Mouse (Mus musculus) limb, embryonic 11.5 days (tissue): ENCODE data around the gene Csdc2. TPM values are rescaled to one million over a fixed set of nuclear protein-coding genes. Genes with fewer than 3 reads are reported as not detected.
A peak's percentile ranks its signal among the peaks of the same experiment; 100 is the strongest.

Experiments
- ATAC-seq: fragments of 200-750 bp; cut with Nextera tagmentation; 2 replicates; pipeline ENCODE4 v1.8.0; 2017; ENCODE audit warnings: low read depth; ENCODE audit not compliant: insufficient number of reproducible peaks, low FRiP score, low TSS enrichment
- DNase-seq: peaks from one replicate; pipeline ENCODE4 v3.0.0-alpha.2; 2015; ENCODE audit warnings: low spot score
- H3K27ac ChIP-seq: fragments of 300-500 bp; sonication (generic); replicated peaks from 2 replicates; pipeline ENCODE4 v1.5.1; 2014; ENCODE audit warnings: low read depth, mild to moderate bottlenecking, low read length
- H3K27me3 ChIP-seq: fragments of 300-500 bp; sonication (generic); 2 replicates; pipeline ENCODE4 v1.6.1; 2014; ENCODE audit warnings: mild to moderate bottlenecking, low read length, mixed read lengths; ENCODE audit not compliant: control insufficient read depth, insufficient read depth
- H3K36me3 ChIP-seq: fragments of 300-500 bp; sonication (generic); 2 replicates; pipeline ENCODE4 v1.6.1; 2014; ENCODE audit warnings: mild to moderate bottlenecking, low read length, moderate library complexity, mixed read lengths; ENCODE audit not compliant: control insufficient read depth, insufficient read depth
- H3K4me1 ChIP-seq: fragments of 300-500 bp; sonication (generic); 2 replicates; pipeline ENCODE4 v1.6.1; 2014; ENCODE audit warnings: low read length, mixed read lengths; ENCODE audit not compliant: control insufficient read depth, insufficient read depth
- H3K4me2 ChIP-seq: fragments of 300-500 bp; sonication (generic); 2 replicates; pipeline ENCODE4 v1.6.1; 2014; ENCODE audit warnings: low read depth, mild to moderate bottlenecking, moderate library complexity; ENCODE audit not compliant: severe bottlenecking
- H3K4me3 ChIP-seq: fragments of 300-500 bp; sonication (generic); 2 replicates; pipeline ENCODE4 v1.5.1; 2014; ENCODE audit warnings: low read depth, low read length
- H3K9ac ChIP-seq: fragments of 300-500 bp; sonication (generic); 2 replicates; pipeline ENCODE4 v1.6.1; 2014; ENCODE audit warnings: mild to moderate bottlenecking, low read length
- H3K9me3 ChIP-seq: fragments of 300-500 bp; sonication (generic); 2 replicates; pipeline ENCODE4 v1.6.1; 2016; ENCODE audit warnings: low read length; ENCODE audit not compliant: control insufficient read depth
- WGBS: fragments of 180-500 bp; shearing (Covaris S2); extraction: QIAGEN DNeasy Blood & Tissue Kit; methylation state at CpG from one replicate; pipeline ENCODE4 v1.1.7; 2014; 5-methylcytosine and 5-hydroxymethylcytosine counted together
- polyA plus RNA-seq: library from polyadenylated mRNA; unstranded; fragments of >200 nt; fragmentation: Nextera tagmentation; extraction: Ambion mirVana; gene quantifications from 2 replicates; pipeline ENCODE4 v1.2.1, GENCODE M21; 2014

The Csdc2 gene
- polyA plus RNA-seq, 1 experiment from 2014 or later, result 4.9 TPM

- 88% methylated on average over 4 of the region's 4 CpGs for WGBS
- Histone ChIP-seq H3K4me3 (no peak overlapping the region), H3K9me3 (no peaks in the 10 kb centered on the region), H3K4me1 (no peaks in the 10 kb centered on the region), H3K9ac (no peak overlapping the region), H3K36me3 (no peaks in the 10 kb centered on the region), H3K27ac (no peak overlapping the region), H3K27me3 (no peaks in the 10 kb centered on the region), H3K4me2 (no peak overlapping the region)
- no peak for DNase-seq
- no peak for ATAC-seq
Measured at GRCm38 (mm10) chr15:81952310-81952709, 15.8 kb downstream of the Csdc2 start.

DNA sequence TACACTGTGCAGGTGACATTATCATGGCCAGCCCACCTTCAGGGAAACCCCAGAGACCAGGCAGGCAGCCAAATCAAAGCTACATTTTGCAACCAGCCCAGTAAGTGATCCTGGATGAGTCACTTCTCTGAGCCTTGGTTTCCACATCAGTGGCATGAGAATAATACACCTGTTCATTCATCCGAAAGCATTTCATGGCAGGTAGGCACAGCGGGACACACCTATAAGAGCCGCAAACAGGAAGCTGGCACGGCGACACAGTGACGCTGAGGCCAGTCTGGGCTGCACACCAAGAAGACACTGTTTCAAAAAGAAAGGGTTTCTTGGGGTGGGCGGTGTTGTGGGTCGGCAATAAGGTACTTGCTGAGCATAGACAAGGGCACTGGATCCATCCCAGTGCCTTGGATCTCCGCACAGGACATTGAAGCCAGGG, 17.6 kb downstream of the Csdc2 start:
- H3K4me3 ChIP-seq, result no peak overlapping the region
- no peaks in the 10 kb centered on the region for H3K36me3 ChIP-seq
- H3K27ac ChIP-seq, result no peak overlapping the region
- no peaks in the 10 kb centered on the region for H3K27me3 ChIP-seq
- H3K4me2 ChIP-seq, result no peak overlapping the region
- no peaks in the 10 kb centered on the region for H3K9me3 ChIP-seq
- WGBS, result 96% methylated on average over 9 of the region's 9 CpGs
- no peak for DNase-seq
- no peak for ATAC-seq
- H3K9ac ChIP-seq, result no peak overlapping the region
- no peaks in the 10 kb centered on the region for H3K4me1 ChIP-seq

DNA sequence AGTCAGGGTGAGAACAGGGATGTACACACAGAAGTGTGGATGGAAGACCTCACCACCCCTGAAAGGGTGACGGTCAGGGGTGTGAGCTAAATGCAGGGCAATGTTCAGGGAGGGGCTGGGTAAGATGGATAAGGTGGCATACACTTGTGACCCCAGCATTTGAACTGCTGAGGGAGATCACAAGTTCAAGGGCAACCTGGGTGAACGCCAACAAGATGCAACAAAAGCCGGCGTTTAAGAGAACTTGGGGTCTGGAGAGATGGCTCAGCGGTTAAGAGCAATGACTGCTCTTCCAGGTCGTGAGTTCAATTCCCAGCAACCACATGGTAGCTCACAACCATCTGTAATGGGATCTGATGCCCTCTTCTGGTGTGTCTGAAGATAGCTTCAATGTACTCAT, 18.2 kb downstream of the Csdc2 start:
- ATAC-seq (no peak), DNase-seq (no peak)
- Histone ChIP-seq H3K27ac (no peak overlapping the region), H3K9me3 (no peaks in the 10 kb centered on the region), H3K4me2 (no peak overlapping the region), H3K36me3 (no peaks in the 10 kb centered on the region), H3K4me1 (no peaks in the 10 kb centered on the region), H3K9ac (no peak overlapping the region), H3K4me3 (no peak overlapping the region), H3K27me3 (no peaks in the 10 kb centered on the region)
- WGBS, result 92% methylated on average over 6 of the region's 6 CpGs

- Histone ChIP-seq H3K9ac (no peak overlapping the region), H3K4me1 (0 out of 2 replicates have a peak, but pooled peaks cover 2% of the 10 kb centered on the region), H3K36me3 (no peaks in the 10 kb centered on the region), H3K4me3 (no peak overlapping the region), H3K4me2 (no peak overlapping the region), H3K9me3 (no peaks in the 10 kb centered on the region), H3K27me3 (no peaks in the 10 kb centered on the region), H3K27ac (no peak overlapping the region)
- DNase-seq (no peak), ATAC-seq (no peak)
- WGBS, result 91% methylated on average over 15 of the region's 15 CpGs
Measured at GRCm38 (mm10) chr15:81955414-81955813, 18.9 kb downstream of the Csdc2 start.

GRCm38 (mm10) chr15:81956457-81956856, 19.9 kb downstream of the Csdc2 start:
- 63% methylated on average over 8 of the region's 8 CpGs for WGBS
- no peaks in the 10 kb centered on the region for H3K27me3 ChIP-seq
- H3K36me3 ChIP-seq, result no peaks in the 10 kb centered on the region
- ATAC-seq, result no peak
- H3K9ac ChIP-seq, result no peak overlapping the region
- H3K27ac ChIP-seq, result no peak overlapping the region
- no peaks in the 10 kb centered on the region for H3K9me3 ChIP-seq
- H3K4me3 ChIP-seq, result no peak overlapping the region
- peak; percentile 66 for DNase-seq
- H3K4me1 ChIP-seq, result 0 out of 2 replicates have a peak, but pooled peaks cover 3% of the 10 kb centered on the region
- H3K4me2 ChIP-seq, result no peak overlapping the region

- Histone ChIP-seq H3K4me3 (no peak overlapping the region), H3K27me3 (no peaks in the 10 kb centered on the region), H3K4me2 (no peak overlapping the region), H3K9ac (no peak overlapping the region), H3K9me3 (no peaks in the 10 kb centered on the region), H3K27ac (no peak overlapping the region), H3K36me3 (no peaks in the 10 kb centered on the region), H3K4me1 (0 out of 2 replicates have a peak, but pooled peaks cover 3% of the 10 kb centered on the region)
- WGBS, result 86% methylated on average over 11 of the region's 11 CpGs
- ATAC-seq (no peak), DNase-seq (no peak)
Measured at GRCm38 (mm10) chr15:81957598-81957997, 21.0 kb downstream of the Csdc2 start.

- no peaks in the 10 kb centered on the region for H3K9me3 ChIP-seq
- H3K4me3 ChIP-seq, result no peak overlapping the region
- no peaks in the 10 kb centered on the region for H3K27me3 ChIP-seq
- no peak overlapping the region for H3K9ac ChIP-seq
- ATAC-seq (no peak), DNase-seq (no peak)
- no peak overlapping the region for H3K27ac ChIP-seq
- no peak overlapping the region for H3K4me2 ChIP-seq
- H3K4me1 ChIP-seq, result 0 out of 2 replicates have a peak, but pooled peaks cover 3% of the 10 kb centered on the region
- 88% methylated on average over 3 of the region's 3 CpGs for WGBS
- no peaks in the 10 kb centered on the region for H3K36me3 ChIP-seq
Measured at GRCm38 (mm10) chr15:81958906-81959305, 22.3 kb downstream of the Csdc2 start.

DNA sequence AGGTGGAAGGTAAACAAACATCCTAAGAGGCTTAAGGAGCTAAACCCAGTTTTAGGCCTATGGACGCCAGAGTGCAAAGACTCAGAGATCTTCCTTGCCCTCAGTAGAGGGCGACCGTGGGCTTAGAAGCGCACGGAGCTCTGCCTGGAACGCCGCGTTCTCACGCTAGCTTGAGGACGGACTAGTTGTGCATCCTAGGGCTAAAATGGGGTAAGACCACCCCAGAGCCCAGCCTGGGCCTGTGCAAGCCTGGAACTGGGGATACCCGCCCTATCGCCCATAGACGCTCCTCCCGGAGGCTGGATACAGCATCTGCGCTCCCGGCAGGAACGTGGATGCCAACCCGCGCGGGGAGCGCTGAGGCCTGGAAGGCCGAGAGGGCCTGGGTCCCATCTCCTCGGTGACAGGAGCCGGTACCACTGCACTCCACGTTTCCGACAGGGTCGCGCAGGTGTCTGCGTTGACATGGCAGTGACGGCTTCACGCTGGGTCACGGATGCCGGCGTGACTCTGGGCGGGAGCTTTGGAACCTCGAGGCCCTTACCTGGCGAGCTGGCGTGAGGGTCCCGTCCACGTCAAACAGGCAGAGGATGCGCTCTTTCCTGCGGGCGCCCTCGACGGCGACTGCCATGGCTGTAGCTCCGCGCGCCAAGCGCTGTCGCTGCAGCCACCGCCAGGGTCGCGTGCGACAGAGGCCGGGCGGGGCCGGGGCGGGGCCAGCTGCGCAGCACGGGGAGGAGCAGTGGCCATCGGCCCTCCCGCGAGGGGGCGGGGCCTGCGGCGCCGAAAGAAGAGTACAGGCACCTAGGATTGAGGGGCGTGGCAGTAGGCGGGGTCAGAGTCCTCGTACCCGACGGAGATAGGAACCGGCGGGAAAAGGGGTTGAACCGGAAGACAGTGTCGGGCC, 23.9 kb downstream of the Csdc2 start, which contains the start of gene Pmm1:
TSS of gene Pmm1 (minus strand) at position 760 of the 907 bp plus-strand sequence.
- ATAC-seq (peak; percentile 94), DNase-seq (peak; percentile 99)
- Histone ChIP-seq H3K9me3 (no peaks in the 10 kb centered on the region), H3K9ac (peak within 1 kb of the TSS; percentile 56), H3K36me3 (no peaks in the 10 kb centered on the region), H3K4me3 (peak within 1 kb of the TSS; percentile 58), H3K4me1 (0 out of 2 replicates have a peak, but pooled peaks cover 3% of the 10 kb centered on the region), H3K27me3 (no peaks in the 10 kb centered on the region), H3K4me2 (peak within 1 kb of the TSS; percentile 100), H3K27ac (no peak within 1 kb of the TSS)
- under 1% methylated on average over 77 of the region's 77 CpGs for WGBS
